Mouse (Mus musculus) ES-Bruce4 (cell line): Measurements from ENCODE around the gene Gadd45g. TPM values are rescaled to one million over a fixed set of nuclear protein-coding genes. Genes with fewer than 3 reads are reported as not detected.

ENCODE experiments used
- H3K27ac ChIP-seq: 2 replicates; pipeline ENCODE4 v1.5.1; 2012; ENCODE audit warnings: low read length, inconsistent platforms; ENCODE audit not compliant: insufficient read depth
- H3K27me3 ChIP-seq: 2 replicates; pipeline ENCODE4 v1.6.1; 2012; ENCODE audit warnings: mild to moderate bottlenecking, low read length, inconsistent platforms; ENCODE audit not compliant: control insufficient read depth, poor library complexity, insufficient read depth, severe bottlenecking
- H3K36me3 ChIP-seq: 2 replicates; pipeline ENCODE4 v1.6.1; 2012; ENCODE audit warnings: inconsistent platforms, mild to moderate bottlenecking, low read length, moderate library complexity; ENCODE audit not compliant: control insufficient read depth, poor library complexity, insufficient read depth, severe bottlenecking
- H3K4me1 ChIP-seq: one replicate; pipeline ENCODE4 v1.8.1; 2011; ENCODE audit warnings: low read length; ENCODE audit not compliant: control insufficient read depth, insufficient read depth
- H3K4me3 ChIP-seq: 2 replicates; pipeline ENCODE4 v1.5.1; 2011; ENCODE audit warnings: low read depth, mild to moderate bottlenecking, low read length
- H3K9ac ChIP-seq: 2 replicates; pipeline ENCODE4 v1.6.1; 2012; ENCODE audit warnings: low read depth, mild to moderate bottlenecking, inconsistent platforms; ENCODE audit not compliant: poor library complexity, severe bottlenecking
- H3K9me3 ChIP-seq: replicated peaks from 2 replicates; pipeline ENCODE4 v1.6.1; 2012; ENCODE audit warnings: mild to moderate bottlenecking, low read length, inconsistent platforms; ENCODE audit not compliant: control insufficient read depth, poor library complexity, insufficient read depth, severe bottlenecking
- CTCF ChIP-seq: IDR thresholded peaks from one replicate; pipeline ENCODE4 v1.8.1; 2011; ENCODE audit warnings: low read depth, low read length
- EP300 ChIP-seq: IDR thresholded peaks from 2 replicates; pipeline ENCODE4 v1.6.1; 2011; ENCODE audit warnings: low read depth, low read length; ENCODE audit not compliant: insufficient read depth
- POLR2A ChIP-seq: IDR thresholded peaks from one replicate; pipeline ENCODE4 v1.8.1; 2011; ENCODE audit warnings: low read length; ENCODE audit not compliant: insufficient read depth
- polyA plus RNA-seq: library from polyadenylated mRNA; stranded (reverse); fragments of >200 nt; gene quantifications from 2 replicates; pipeline ENCODE4 v1.2.4, GENCODE M21; 2011; ENCODE audit warnings: low read depth; ENCODE audit not compliant: missing spikeins, insufficient read depth, insufficient read length

Gene Gadd45g
- polyA plus RNA-seq, 1 experiment = 6.4 TPM

- Histone ChIP-seq H3K4me1 (no peaks in the 10 kb centered on the region), H3K36me3 (no peaks in the 10 kb centered on the region), H3K27ac (no peak overlapping the region), H3K27me3 (no peaks in the 10 kb centered on the region), H3K9me3 (no peaks in the 10 kb centered on the region), H3K9ac (no peak overlapping the region), H3K4me3 (no peak overlapping the region)
- TF ChIP-seq EP300 = no peak
These were observed 40.3 kb upstream of the Gadd45g start for GRCm38 (mm10) chr13:51806220-51806619.

DNA sequence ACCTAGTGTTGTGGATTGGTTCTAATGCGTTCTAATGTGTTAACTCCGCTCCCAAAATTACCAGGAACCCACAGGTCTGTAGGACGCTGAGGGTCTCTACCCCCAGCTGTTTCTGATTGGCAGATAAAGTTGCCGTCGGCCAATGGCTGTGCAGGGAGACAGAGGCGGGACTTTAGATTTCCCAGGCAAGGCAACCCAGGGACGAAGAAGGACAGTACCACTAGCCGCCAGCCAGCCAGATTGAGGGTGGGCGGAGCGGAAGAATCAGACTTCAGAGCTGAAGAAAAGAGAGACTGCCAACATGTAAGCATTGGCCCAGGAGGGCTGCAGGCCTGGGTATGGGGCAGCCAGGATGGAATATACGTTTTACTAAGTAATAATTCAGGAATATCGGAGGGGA, 38.3 kb upstream of the Gadd45g start:
- H3K9me3 ChIP-seq = no peaks in the 10 kb centered on the region
- H3K4me1 ChIP-seq = no peaks in the 10 kb centered on the region
- H3K36me3 ChIP-seq = no peaks in the 10 kb centered on the region
- H3K27me3 ChIP-seq = no peaks in the 10 kb centered on the region
- no peak overlapping the region for H3K27ac ChIP-seq
- H3K9ac ChIP-seq = no peak overlapping the region
- no peak overlapping the region for H3K4me3 ChIP-seq
- TF ChIP-seq POLR2A (no peak), CTCF (no peak), EP300 (no peak)

GRCm38 (mm10) chr13:51813621-51814615, 32.6 kb upstream of the Gadd45g start:
- H3K27ac ChIP-seq = no peak overlapping the region
- no peaks in the 10 kb centered on the region for H3K9me3 ChIP-seq
- TF ChIP-seq POLR2A = no peak
- no peak for TF ChIP-seq EP300
- TF ChIP-seq CTCF = no peak
- no peaks in the 10 kb centered on the region for H3K27me3 ChIP-seq
- no peaks in the 10 kb centered on the region for H3K36me3 ChIP-seq
- H3K4me3 ChIP-seq = no peak overlapping the region
- no peak overlapping the region for H3K9ac ChIP-seq
- H3K4me1 ChIP-seq = no peaks in the 10 kb centered on the region

DNA sequence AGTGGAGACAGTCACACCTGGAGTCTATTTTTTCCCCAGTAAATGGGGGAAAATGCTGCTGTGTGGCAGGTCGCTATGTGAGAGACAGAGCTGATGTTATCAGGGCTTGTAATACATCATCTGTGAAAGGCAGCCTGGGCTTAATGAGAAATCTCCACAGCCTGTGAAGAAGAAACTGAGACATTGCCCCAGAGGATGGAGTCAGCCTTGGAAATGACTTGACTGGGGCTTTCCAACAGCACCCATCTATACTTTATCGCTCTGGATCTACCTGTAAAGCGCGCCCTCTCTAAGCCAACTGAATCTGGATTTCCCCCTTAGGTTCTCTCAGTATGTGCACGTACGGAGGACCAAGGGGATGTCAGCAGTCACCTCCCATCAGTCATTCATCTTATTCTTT, 31.8 kb upstream of the Gadd45g start:
- Histone ChIP-seq H3K36me3 (no peaks in the 10 kb centered on the region), H3K27ac (no peak overlapping the region), H3K27me3 (no peaks in the 10 kb centered on the region), H3K9me3 (no peaks in the 10 kb centered on the region), H3K4me3 (no peak overlapping the region), H3K4me1 (no peaks in the 10 kb centered on the region), H3K9ac (no peak overlapping the region)
- TF ChIP-seq POLR2A = no peak
- no peak for TF ChIP-seq CTCF
- TF ChIP-seq EP300 = no peak

DNA sequence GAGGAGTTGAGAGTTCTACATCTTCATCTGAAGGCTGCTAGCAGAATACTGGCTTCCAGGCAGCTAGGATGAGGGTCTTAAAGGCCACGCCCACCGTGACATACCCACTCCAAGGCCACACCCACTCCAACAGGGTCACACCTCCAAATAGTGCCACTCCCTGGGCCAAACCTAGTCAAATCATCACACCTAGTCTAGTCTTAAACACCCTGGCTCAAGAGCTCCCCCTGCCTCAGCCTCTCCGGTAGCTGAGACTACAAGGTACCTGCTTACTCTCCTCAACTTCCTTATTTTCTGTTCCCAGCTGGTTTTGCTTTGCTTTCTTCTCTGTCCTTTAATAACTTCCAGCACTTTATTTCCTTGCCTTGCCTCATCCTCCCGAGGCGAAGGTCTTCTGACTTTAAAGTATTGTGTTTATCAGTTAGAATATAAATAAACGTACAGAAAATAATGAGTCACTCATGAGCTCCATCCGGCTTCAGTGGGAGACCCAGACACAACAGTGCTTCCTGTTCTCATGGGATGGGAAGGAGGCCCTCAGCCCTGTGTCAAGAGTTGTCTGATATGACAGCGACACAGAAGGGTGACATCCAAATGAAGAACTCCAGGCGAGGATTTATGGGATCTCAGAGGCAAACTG, 30.5 kb upstream of the Gadd45g start:
- Histone ChIP-seq H3K27me3 (no peaks in the 10 kb centered on the region), H3K27ac (no peak overlapping the region), H3K36me3 (no peaks in the 10 kb centered on the region), H3K9me3 (no peaks in the 10 kb centered on the region), H3K4me1 (no peaks in the 10 kb centered on the region), H3K4me3 (no peak overlapping the region), H3K9ac (no peak overlapping the region)
- peak; percentile 40 for TF ChIP-seq CTCF
- no peak for TF ChIP-seq EP300

- H3K4me1 ChIP-seq = no peaks in the 10 kb centered on the region
- TF ChIP-seq POLR2A (no peak), CTCF (no peak), EP300 (no peak)
- no peak overlapping the region for H3K27ac ChIP-seq
- H3K9me3 ChIP-seq = no peaks in the 10 kb centered on the region
- H3K9ac ChIP-seq = no peak overlapping the region
- H3K27me3 ChIP-seq = no peaks in the 10 kb centered on the region
- no peaks in the 10 kb centered on the region for H3K36me3 ChIP-seq
- no peak overlapping the region for H3K4me3 ChIP-seq
These were observed 29.9 kb upstream of the Gadd45g start for GRCm38 (mm10) chr13:51816559-51817041.
